Mouse (Mus musculus) heart, postnatal 0 days (tissue): ENCODE results near the gene Chn1.

Experiments used
- CTCF ChIP-seq: IDR thresholded peaks from 2 replicates; pipeline ENCODE4 v1.5.1; 2016; ENCODE audit warnings: antibody characterized with exemption, control low read depth, low read depth
- EP300 ChIP-seq: IDR thresholded peaks from 2 replicates; pipeline ENCODE4 v1.6.1; 2016; ENCODE audit warnings: antibody characterized with exemption, low read depth

- TF ChIP-seq CTCF, result no peak
- no peak for TF ChIP-seq EP300
Observed at GRCm38 (mm10) chr2:73818742-73819141, 43.6 kb upstream of the Chn1 start.
